In genomic region chr6:51809164-51809824, GRCm38 (mm10) we compare ENCODE assay signal across 32 mouse cellular contexts.
DNase-seq lines count a peak whose midpoint lies in the region; ATAC-seq and TF ChIP-seq lines count a peak whose summit lies in the region.
"Had no signal": no experiment of that assay in that cellular context is flagged by ENCODE, and none has a peak within 500 bp of the region (broad histone marks: within the 10 kb centered on the region; RNA-seq: fewer than 3 reads in every experiment).

No protein-coding gene starts in this region.

- H3K4me1 ChIP-seq in embryonic facial prominence, embryonic 11.5 days (ENCODE audit: control insufficient read depth, insufficient read depth, low read length): no peaks in the 10 kb centered on the region
- H3K4me1 ChIP-seq in limb, embryonic 11.5 days (ENCODE audit: control insufficient read depth, insufficient read depth, low read length): peaks cover 19% of the 10 kb centered on the region
- peaks cover 7% of the 10 kb centered on the region for H3K4me1 ChIP-seq in limb, embryonic 14.5 days (ENCODE audit: control insufficient read depth, insufficient read depth, low read length)
- H3K4me1 ChIP-seq: heart, embryonic 12.5 days; heart, embryonic 15.5 days had no signal

- 65% methylated on average over 12 of the region's 12 CpGs for WGBS in embryonic facial prominence, embryonic 11.5 days
- 24% methylated on average over 12 of the region's 12 CpGs for WGBS in limb, embryonic 11.5 days
- WGBS in limb, embryonic 14.5 days: 13% methylated on average over 12 of the region's 12 CpGs

- ATAC-seq in embryonic facial prominence, embryonic 11.5 days (replicated peaks; ENCODE audit: insufficient number of reproducible peaks, low FRiP score, low TSS enrichment, low read depth): no peak
- no peak for ATAC-seq in limb, embryonic 11.5 days (ENCODE audit: insufficient number of reproducible peaks, low FRiP score, low TSS enrichment, low read depth)
- peak; percentile 37 for ATAC-seq in limb, embryonic 14.5 days (ENCODE audit: low FRiP score, low read depth)
- ATAC-seq in megakaryocyte progenitor cell, adult 5-6 weeks (replicated peaks; ENCODE audit: poor library complexity): no peak
- ATAC-seq: forebrain, embryonic 14.5 days; forebrain, postnatal 0 days; hindbrain, embryonic 16.5 days; inflammation-experienced regulatory T-cells, adult 6 months; Patski had no signal

- H3K27ac ChIP-seq in embryonic facial prominence, embryonic 11.5 days (replicated peaks; ENCODE audit: low read depth, low read length): no peak overlapping the region
- H3K27ac ChIP-seq in limb, embryonic 11.5 days (replicated peaks; ENCODE audit: low read depth, low read length): peak overlapping the region; percentile 62; the same call in 1 of the 2 replicates
- H3K27ac ChIP-seq in limb, embryonic 14.5 days (replicated peaks; ENCODE audit: low read depth, low read length): no peak overlapping the region; the same call in 1 of the 2 replicates
- H3K27ac ChIP-seq: embryonic facial prominence, embryonic 12.5 days; heart, embryonic 15.5 days; hindbrain, embryonic 10.5 days; hindbrain, embryonic 13.5 days had no signal

- H3K36me3 ChIP-seq in embryonic facial prominence, embryonic 11.5 days (replicated peaks; ENCODE audit: control insufficient read depth, insufficient read depth, low read depth, low read length): no peaks in the 10 kb centered on the region
- no peaks in the 10 kb centered on the region for H3K36me3 ChIP-seq in limb, embryonic 11.5 days (ENCODE audit: control insufficient read depth, insufficient read depth, low read length)
- no peaks in the 10 kb centered on the region for H3K36me3 ChIP-seq in limb, embryonic 14.5 days (ENCODE audit: control insufficient read depth, insufficient read depth, low read length)
- H3K36me3 ChIP-seq: embryonic facial prominence, embryonic 12.5 days; G1E; heart, embryonic 12.5 days; heart, embryonic 15.5 days; hindbrain, embryonic 10.5 days; hindbrain, embryonic 13.5 days had no signal

- no peaks in the 10 kb centered on the region for H3K27me3 ChIP-seq in embryonic facial prominence, embryonic 11.5 days (ENCODE audit: control insufficient read depth, insufficient read depth, low read length)
- H3K27me3 ChIP-seq in limb, embryonic 11.5 days (ENCODE audit: control insufficient read depth, insufficient read depth, low read length): no peaks in the 10 kb centered on the region
- H3K27me3 ChIP-seq in limb, embryonic 14.5 days (ENCODE audit: control insufficient read depth, insufficient read depth, low read length): no peaks in the 10 kb centered on the region
- H3K27me3 ChIP-seq: CH12.LX; embryonic facial prominence, embryonic 12.5 days; heart, embryonic 12.5 days; heart, embryonic 15.5 days; hindbrain, embryonic 13.5 days had no signal

- no peak overlapping the region for H3K4me3 ChIP-seq in embryonic facial prominence, embryonic 11.5 days (ENCODE audit: low read depth, low read length)
- H3K4me3 ChIP-seq in limb, embryonic 11.5 days (ENCODE audit: low read depth, low read length): no peak overlapping the region
- no peak overlapping the region for H3K4me3 ChIP-seq in limb, embryonic 14.5 days (replicated peaks; ENCODE audit: low read length)
- H3K4me3 ChIP-seq: embryonic facial prominence, embryonic 12.5 days; heart, embryonic 12.5 days; heart, embryonic 15.5 days; hindbrain, embryonic 10.5 days; hindbrain, embryonic 13.5 days had no signal

- no peak overlapping the region for H3K9ac ChIP-seq in embryonic facial prominence, embryonic 11.5 days (replicated peaks; ENCODE audit: low read length)
- H3K9ac ChIP-seq in limb, embryonic 11.5 days (ENCODE audit: low read length): no peak overlapping the region
- no peak overlapping the region for H3K9ac ChIP-seq in limb, embryonic 14.5 days (ENCODE audit: low read depth, low read length, severe bottlenecking)
- H3K9ac ChIP-seq: embryonic facial prominence, embryonic 12.5 days; forebrain, postnatal 0 days; heart, embryonic 12.5 days; heart, embryonic 15.5 days; hindbrain, embryonic 13.5 days had no signal

- no peak overlapping the region for H3K4me2 ChIP-seq in embryonic facial prominence, embryonic 11.5 days (ENCODE audit: low read depth, low read length)
- no peak overlapping the region for H3K4me2 ChIP-seq in limb, embryonic 11.5 days (ENCODE audit: low read depth, severe bottlenecking)
- H3K4me2 ChIP-seq in limb, embryonic 14.5 days (replicated peaks; ENCODE audit: low read depth, low read length, severe bottlenecking): no peak overlapping the region
- H3K4me2 ChIP-seq: embryonic facial prominence, embryonic 12.5 days; heart, embryonic 12.5 days; heart, embryonic 15.5 days; hindbrain, embryonic 13.5 days had no signal

- no peak for TF ChIP-seq POLR2A in limb, embryonic 14.5 days (IDR thresholded peaks at IDR 0.05; ENCODE audit: borderline replicate concordance, extremely low read depth, insufficient read depth, insufficient read length)

- no peaks in the 10 kb centered on the region for H3K9me3 ChIP-seq in embryonic facial prominence, embryonic 11.5 days (replicated peaks; ENCODE audit: control insufficient read depth, low read length)
- H3K9me3 ChIP-seq in limb, embryonic 11.5 days (ENCODE audit: control insufficient read depth, low read length): no peaks in the 10 kb centered on the region
- H3K9me3 ChIP-seq in limb, embryonic 14.5 days (ENCODE audit: control insufficient read depth, low read length): no peaks in the 10 kb centered on the region
- H3K9me3 ChIP-seq: embryonic facial prominence, embryonic 12.5 days; G1E; heart, embryonic 12.5 days; heart, embryonic 15.5 days; hindbrain, embryonic 10.5 days; hindbrain, embryonic 13.5 days had no signal

- peak; percentile 28 for DNase-seq in embryonic facial prominence, embryonic 11.5 days (ENCODE audit: low spot score)
- DNase-seq in forelimb bud, embryonic 11.5 days (ENCODE audit: low read depth, low spot score): peak; percentile 57
- peak; percentile 45 for DNase-seq in limb, embryonic 11.5 days (ENCODE audit: low spot score)
- DNase-seq in limb, embryonic 14.5 days (ENCODE audit: low spot score): peak; percentile 59
- DNase-seq in urinary bladder, postnatal 10 days (ENCODE audit: low spot score): no peak
- DNase-seq in urinary bladder, adult 18-20 months (ENCODE audit: low spot score in 2 of 2): no peak
- DNase-seq in urinary bladder, postnatal 36 days (ENCODE audit: low spot score in 2 of 2): no peak
- DNase-seq: adrenal gland, adult 2 months; adrenal gland, postnatal 14 days; B cell, adult 2 months; cerebellum, adult 11 months; cerebellum, adult 2 months; cerebellum, adult 9-11 months; cerebellum, postnatal 36 days; embryo, embryonic 11 days; forebrain, postnatal 0 days; gastrocnemius, postnatal 25 days; heart, adult 18-20 months; heart, postnatal 10 days; heart, postnatal 36 days had no signal

Comparison
In these comparisons a context has a peak if more than half of its experiments do, and no peak if none do; other contexts are left out.
1. DNase-seq: peak in embryonic facial prominence, embryonic 11.5 days (single experiment), forelimb bud, embryonic 11.5 days (single experiment), limb, embryonic 11.5 days (single experiment) and limb, embryonic 14.5 days (single experiment); none in urinary bladder, postnatal 10 days (single experiment), urinary bladder, adult 18-20 months (0 of 2) and urinary bladder, postnatal 36 days (0 of 2).